In genomic region chr14:57729975-57730499, GRCm38 (mm10) we compare ENCODE assay signal across 9 mouse cellular contexts. TPM values are rescaled to one million over a fixed set of nuclear protein-coding genes. Genes with fewer than 3 reads are reported as not detected.
DNase-seq lines count a peak whose midpoint lies in the region; ATAC-seq and TF ChIP-seq lines count a peak whose summit lies in the region.
"Had no signal": no experiment of that assay in that cellular context is flagged by ENCODE, and none has a peak within 500 bp of the region (broad histone marks: within the 10 kb centered on the region; RNA-seq: fewer than 3 reads in every experiment).

No protein-coding gene starts in this region.

- H3K36me3 ChIP-seq in embryonic facial prominence, embryonic 15.5 days, result peaks cover 8% of the 10 kb centered on the region; the same call in 1 of the 2 replicates

- H3K4me2 ChIP-seq in embryonic facial prominence, embryonic 15.5 days (replicated peaks), result no peak overlapping the region
- H3K4me2 ChIP-seq: midbrain, embryonic 12.5 days had no signal

- DNase-seq in left cerebral cortex, adult 2 months (ENCODE audit: extremely low spot score in 1 of 2, low spot score in 2 of 2), result peak in 1 of 2 experiments; percentile 15
- no peak for DNase-seq in left cerebral cortex, adult 18-20 months (ENCODE audit: low spot score in 2 of 2)
- peak; percentile 50 for DNase-seq in heart, postnatal 25 days (ENCODE audit: low spot score)
- peak; percentile 74 for DNase-seq in large intestine, adult 2 months (ENCODE audit: low read depth, low spot score)
- no peak for DNase-seq in frontal cortex, postnatal 10 days (ENCODE audit: low spot score in 2 of 2)
- no peak for DNase-seq in layer of hippocampus, postnatal 36 days

- peak overlapping the region; percentile 65; the same call in 1 of the 2 replicates for H3K27ac ChIP-seq in left cerebral cortex, adult 2 months
- peak overlapping the region; percentile 66 for H3K27ac ChIP-seq in embryonic facial prominence, embryonic 15.5 days (replicated peaks)
- H3K27ac ChIP-seq: midbrain, embryonic 12.5 days had no signal

- WGBS in embryonic facial prominence, embryonic 15.5 days, result 60% methylated on average over 5 of the region's 5 CpGs
- 11% methylated on average over 5 of the region's 5 CpGs for WGBS in large intestine, adult 2 months

- ATAC-seq in embryonic facial prominence, embryonic 15.5 days (ENCODE audit: insufficient number of reproducible peaks, low FRiP score, low TSS enrichment, low read depth), result no peak
- ATAC-seq in monocyte, adult 5-6 weeks (replicated peaks; ENCODE audit: insufficient number of reproducible peaks, low FRiP score, low TSS enrichment, poor library complexity, severe bottlenecking), result peak; percentile 94

- no peak overlapping the region for H3K4me3 ChIP-seq in left cerebral cortex, adult 2 months
- no peak overlapping the region for H3K4me3 ChIP-seq in embryonic facial prominence, embryonic 15.5 days (replicated peaks)
- H3K4me3 ChIP-seq: midbrain, embryonic 12.5 days had no signal

- no peaks in the 10 kb centered on the region for H3K27me3 ChIP-seq in embryonic facial prominence, embryonic 15.5 days
- H3K27me3 ChIP-seq: midbrain, embryonic 12.5 days had no signal

- intact Hi-C loops in left cerebral cortex, adult 2 months (cut with DNase I), result no loop called here
- intact Hi-C loops in heart, postnatal 25 days (cut with DNase I), result loop anchor here (2.0 kb wide), 1 partner anchor 15 kb away; no protein-coding TSS in a partner anchor

- no peak overlapping the region for H3K9ac ChIP-seq in embryonic facial prominence, embryonic 15.5 days
- H3K9ac ChIP-seq: midbrain, embryonic 12.5 days had no signal

- peaks cover 51% of the 10 kb centered on the region for H3K4me1 ChIP-seq in embryonic facial prominence, embryonic 15.5 days

- TF ChIP-seq CTCF in left cerebral cortex, adult 2 months (IDR thresholded peaks at IDR 0.05), result no peak

- H3K9me3 ChIP-seq in embryonic facial prominence, embryonic 15.5 days (replicated peaks), result no peaks in the 10 kb centered on the region
- H3K9me3 ChIP-seq: midbrain, embryonic 12.5 days had no signal

RNA-seq across cellular contexts. Expression of gene Gm49361, which starts 15.9 kb away (rescaled TPM):
- total RNA-seq in left cerebral cortex, adult 2 months (2021), result 1 to 10 TPM in 1 of 2 experiments, under 1 TPM in 1; 0.40 to 1.8 TPM
- under 1 TPM; 0.81 to 0.82 TPM for total RNA-seq in left cerebral cortex, adult 18-20 months (2021)
- polyA plus RNA-seq in embryonic facial prominence, embryonic 15.5 days (2015; fragmentation: Nextera tagmentation; extraction: Ambion mirVana), result not detected in 2 replicates
- 1 to 10 TPM in 1 of 2 experiments, under 1 TPM in 1; 0.99 to 2.1 TPM for total RNA-seq in heart, postnatal 25 days (2021)
- polyA plus RNA-seq in large intestine, adult 2 months (2012; rRNA removed), result not detected in 2 replicates
- 0.58 TPM in 1 of 3 replicates, not detected in the others for total RNA-seq in monocyte, adult 5-6 weeks (2017)
- 1 to 10 TPM in 1 of 2 experiments, under 1 TPM in 1; 0.43 to 4.5 TPM for total RNA-seq in layer of hippocampus, postnatal 36 days (2021)
- polyA plus RNA-seq: midbrain, embryonic 12.5 days had no signal

RNA-seq across cellular contexts. Expression of gene Lats2, which starts 28.2 kb away (rescaled TPM):
- 10 to 100 TPM; 17.0 to 22.2 TPM for total RNA-seq in left cerebral cortex, adult 2 months (2021)
- total RNA-seq in left cerebral cortex, adult 18-20 months (2021), result 10 to 100 TPM; 18.2 to 21.3 TPM
- polyA plus RNA-seq in embryonic facial prominence, embryonic 15.5 days (2015; fragmentation: Nextera tagmentation; extraction: Ambion mirVana), result 23.3 TPM in 2 replicates
- 10 to 100 TPM; 35.8 to 37.9 TPM for total RNA-seq in heart, postnatal 25 days (2021)
- polyA plus RNA-seq in large intestine, adult 2 months (2012; rRNA removed), result 6.5 and 11.5 TPM in 2 replicates
- 68.5 to 76.5 TPM (median 75.4 TPM) in 3 replicates for total RNA-seq in monocyte, adult 5-6 weeks (2017)
- total RNA-seq in layer of hippocampus, postnatal 36 days (2021), result 10 to 100 TPM; 45.5 to 46.1 TPM

Comparison
In these comparisons a context has a peak if more than half of its experiments do, and no peak if none do; other contexts are left out.
1. DNase-seq: peak in heart, postnatal 25 days (single experiment) and large intestine, adult 2 months (single experiment); none in left cerebral cortex, adult 18-20 months (0 of 2), frontal cortex, postnatal 10 days (0 of 2) and layer of hippocampus, postnatal 36 days (0 of 2).